Mouse (Mus musculus): ENCODE measurements around the gene Tnk2.

DNA sequence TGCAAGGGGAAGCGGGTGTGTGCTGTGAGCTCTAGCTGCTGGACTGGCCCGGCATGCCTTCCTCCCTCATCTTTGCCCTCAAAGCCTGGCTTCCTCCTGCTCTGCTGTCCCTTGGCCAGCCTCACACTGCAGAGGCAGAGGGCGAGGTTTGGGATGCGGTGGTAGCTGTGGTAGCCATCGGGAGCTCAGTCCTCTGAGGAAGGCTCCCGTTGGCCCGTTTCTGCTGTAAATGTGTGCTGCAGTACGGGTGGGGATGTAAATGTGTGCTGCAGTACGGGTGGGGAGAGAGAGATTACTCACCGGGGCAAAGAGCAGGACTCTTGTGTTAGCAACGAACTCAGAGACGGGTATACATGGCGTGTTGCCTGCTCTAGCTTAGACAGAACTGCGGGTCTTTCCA is 35.1 kb downstream of the Tnk2 start:
- TF ChIP-seq CHD1 (IDR thresholded peaks at IDR 0.05; ENCODE audit: low read depth, low read length): no peak
- no peak for TF ChIP-seq CTCF (conservative IDR thresholded peaks at IDR 0.05 in 1 of 2, IDR thresholded peaks at IDR 0.05 in 1 of 2; ENCODE audit: low read depth in 2 of 2, low read length in 2 of 2)
- no peak for TF ChIP-seq ZMIZ1 (IDR thresholded peaks at IDR 0.05; ENCODE audit: low read depth, low read length)
- TF ChIP-seq EP300 (IDR thresholded peaks at IDR 0.05; ENCODE audit: low read length): no peak
- TF ChIP-seq ZNF384 (IDR thresholded peaks at IDR 0.05; ENCODE audit: low read depth, low read length): no peak
